Mouse (Mus musculus) stomach, postnatal 0 days (tissue): Measurements from ENCODE around the gene Cpm.

Experiments
- CTCF ChIP-seq: IDR thresholded peaks from 2 replicates; pipeline ENCODE4 v1.5.1; 2016; ENCODE audit warnings: antibody characterized with exemption, low read depth, mild to moderate bottlenecking, moderate library complexity
- EP300 ChIP-seq: optimal IDR thresholded peaks from 2 replicates; pipeline ENCODE3; 2016; ENCODE audit warnings: antibody characterized with exemption

- TF ChIP-seq EP300 (no peak), CTCF (no peak)
These were observed 66.3 kb downstream of the Cpm start for GRCm38 (mm10) chr10:117695605-117696004.
